Mouse (Mus musculus): ENCODE measurements around the gene Lmo3.

Gene Lmo3

GRCm38 (mm10) chr6:138422671-138423321 is 159.0 kb downstream of the Lmo3 start:
- no peak for DNase-seq (ENCODE audit: low spot score)

GRCm38 (mm10) chr6:138421931-138422531 is 159.7 kb downstream of the Lmo3 start:
- DNase-seq (ENCODE audit: low spot score), result no peak

GRCm38 (mm10) chr6:138421191-138421613 is 160.6 kb downstream of the Lmo3 start:
- DNase-seq (ENCODE audit: low spot score), result no peak

GRCm38 (mm10) chr6:138420536-138420891 is 161.3 kb downstream of the Lmo3 start:
- DNase-seq (ENCODE audit: low spot score), result no peak

- DNase-seq (ENCODE audit: low spot score), result no peak
Measured at GRCm38 (mm10) chr6:138419871-138420535, 161.8 kb downstream of the Lmo3 start.

- DNase-seq (ENCODE audit: low spot score), result no peak
Measured at GRCm38 (mm10) chr6:138412075-138412474, 169.7 kb downstream of the Lmo3 start.

GRCm38 (mm10) chr6:138402031-138402430 is 179.7 kb downstream of the Lmo3 start:
- DNase-seq (ENCODE audit: low spot score), result no peak

GRCm38 (mm10) chr6:138398836-138399235 is 182.9 kb downstream of the Lmo3 start:
- no peak for DNase-seq (ENCODE audit: low spot score)

- DNase-seq (ENCODE audit: low spot score), result no peak
Measured at GRCm38 (mm10) chr6:138391085-138391484, 190.7 kb downstream of the Lmo3 start.

- no peak for DNase-seq (ENCODE audit: low spot score)
Measured at GRCm38 (mm10) chr6:138388168-138388936, 193.4 kb downstream of the Lmo3 start.

- no peak for DNase-seq (ENCODE audit: low spot score)
Measured at GRCm38 (mm10) chr6:138383208-138383607, 198.6 kb downstream of the Lmo3 start.

GRCm38 (mm10) chr6:138371176-138371575 is 210.6 kb downstream of the Lmo3 start:
- no peak for DNase-seq (ENCODE audit: low spot score)

GRCm38 (mm10) chr6:138364111-138364510 is 217.7 kb downstream of the Lmo3 start:
- no peak for DNase-seq (ENCODE audit: low spot score)

- no peak for DNase-seq (ENCODE audit: low spot score)
Measured at GRCm38 (mm10) chr6:138350587-138351345, 231.0 kb downstream of the Lmo3 start.

- no peak for DNase-seq (ENCODE audit: low spot score)
Measured at GRCm38 (mm10) chr6:138346558-138346957, 235.2 kb downstream of the Lmo3 start.

GRCm38 (mm10) chr6:138335858-138336257 is 245.9 kb downstream of the Lmo3 start:
- DNase-seq (ENCODE audit: low spot score), result no peak

- DNase-seq (ENCODE audit: low spot score), result no peak
Measured at GRCm38 (mm10) chr6:138333991-138334390, 247.8 kb downstream of the Lmo3 start.

GRCm38 (mm10) chr6:138325744-138326400 is 255.9 kb downstream of the Lmo3 start:
- no peak for DNase-seq (ENCODE audit: low spot score)

- DNase-seq (ENCODE audit: low spot score), result no peak
Measured at GRCm38 (mm10) chr6:138325145-138325544, 256.6 kb downstream of the Lmo3 start.

- no peak for DNase-seq (ENCODE audit: low spot score)
Measured at GRCm38 (mm10) chr6:138323325-138323724, 258.4 kb downstream of the Lmo3 start.

GRCm38 (mm10) chr6:138320190-138320737 is 261.5 kb downstream of the Lmo3 start:
- DNase-seq (ENCODE audit: low spot score), result no peak
